In genomic region chr11:90369115-90369514, GRCm38 (mm10) we compare ENCODE assay signal across 7 mouse cellular contexts. TPM values are rescaled to one million over a fixed set of nuclear protein-coding genes. Genes with fewer than 3 reads are reported as not detected.
DNase-seq lines count a peak whose midpoint lies in the region; ATAC-seq lines count a peak whose summit lies in the region.

No protein-coding gene starts in this region.

- H3K27me3 ChIP-seq in embryonic facial prominence, embryonic 12.5 days = no peaks in the 10 kb centered on the region
- 0 out of 2 replicates have a peak, but pooled peaks cover 18% of the 10 kb centered on the region for H3K27me3 ChIP-seq in forebrain, embryonic 13.5 days
- no peaks in the 10 kb centered on the region for H3K27me3 ChIP-seq in kidney, embryonic 16.5 days (ENCODE audit: insufficient read depth, low read length)
- peaks cover 20% of the 10 kb centered on the region for H3K27me3 ChIP-seq in midbrain, embryonic 12.5 days

- H3K4me1 ChIP-seq in embryonic facial prominence, embryonic 12.5 days = peaks cover 44% of the 10 kb centered on the region
- peaks cover 36% of the 10 kb centered on the region for H3K4me1 ChIP-seq in forebrain, embryonic 13.5 days
- peaks cover 39% of the 10 kb centered on the region for H3K4me1 ChIP-seq in kidney, embryonic 16.5 days (ENCODE audit: insufficient read depth, low read length)
- H3K4me1 ChIP-seq in midbrain, embryonic 12.5 days = peaks cover 33% of the 10 kb centered on the region

- H3K4me3 ChIP-seq in embryonic facial prominence, embryonic 12.5 days = no peak overlapping the region
- no peak overlapping the region for H3K4me3 ChIP-seq in forebrain, embryonic 13.5 days
- H3K4me3 ChIP-seq in kidney, embryonic 16.5 days (ENCODE audit: low read length) = no peak overlapping the region
- H3K4me3 ChIP-seq in midbrain, embryonic 12.5 days = no peak overlapping the region

- no peak for DNase-seq in layer of hippocampus, postnatal 36 days
- DNase-seq in gastrocnemius, postnatal 10 days = no peak
- no peak for DNase-seq in embryo, embryonic 11 days

- peak overlapping the region; percentile 19; the same call in 1 of the 2 replicates for H3K4me2 ChIP-seq in embryonic facial prominence, embryonic 12.5 days (replicated peaks)
- H3K4me2 ChIP-seq in forebrain, embryonic 13.5 days = peak overlapping the region; percentile 54
- peak overlapping the region; percentile 26; the same call in 1 of the 2 replicates for H3K4me2 ChIP-seq in kidney, embryonic 16.5 days (replicated peaks; ENCODE audit: low read depth, low read length)
- no peak overlapping the region for H3K4me2 ChIP-seq in midbrain, embryonic 12.5 days (replicated peaks)

- no peak overlapping the region for H3K9ac ChIP-seq in embryonic facial prominence, embryonic 12.5 days
- H3K9ac ChIP-seq in forebrain, embryonic 13.5 days = peak overlapping the region; percentile 26
- H3K9ac ChIP-seq in kidney, embryonic 16.5 days (replicated peaks; ENCODE audit: low read length) = peak overlapping the region; percentile 45
- no peak overlapping the region for H3K9ac ChIP-seq in midbrain, embryonic 12.5 days (replicated peaks)

- 23% methylated on average over 7 of the region's 7 CpGs for WGBS in embryonic facial prominence, embryonic 12.5 days
- 38% methylated on average over 6 of the region's 7 CpGs for WGBS in forebrain, embryonic 13.5 days
- 16% methylated on average over 7 of the region's 7 CpGs for WGBS in kidney, embryonic 16.5 days
- WGBS in midbrain, embryonic 12.5 days = 44% methylated on average over 6 of the region's 7 CpGs

- H3K9me3 ChIP-seq in embryonic facial prominence, embryonic 12.5 days = no peaks in the 10 kb centered on the region
- no peaks in the 10 kb centered on the region for H3K9me3 ChIP-seq in forebrain, embryonic 13.5 days (replicated peaks)
- H3K9me3 ChIP-seq in kidney, embryonic 16.5 days (ENCODE audit: low read length) = no peaks in the 10 kb centered on the region
- no peaks in the 10 kb centered on the region for H3K9me3 ChIP-seq in midbrain, embryonic 12.5 days

- no peaks in the 10 kb centered on the region for H3K36me3 ChIP-seq in embryonic facial prominence, embryonic 12.5 days
- no peaks in the 10 kb centered on the region for H3K36me3 ChIP-seq in forebrain, embryonic 13.5 days (ENCODE audit: poor library complexity, severe bottlenecking)
- no peaks in the 10 kb centered on the region for H3K36me3 ChIP-seq in kidney, embryonic 16.5 days (ENCODE audit: insufficient read depth, low read length)
- H3K36me3 ChIP-seq in midbrain, embryonic 12.5 days = no peaks in the 10 kb centered on the region

- ATAC-seq in embryonic facial prominence, embryonic 12.5 days (ENCODE audit: insufficient number of reproducible peaks, insufficient read depth, low FRiP score, low TSS enrichment) = no peak
- peak; percentile 8 for ATAC-seq in forebrain, embryonic 13.5 days
- peak; percentile 16; the same call in 1 of the 2 replicates for ATAC-seq in kidney, embryonic 16.5 days (ENCODE audit: low FRiP score, low TSS enrichment)
- no peak for ATAC-seq in midbrain, embryonic 12.5 days (ENCODE audit: low FRiP score, low read depth)

- peak overlapping the region; percentile 92 for H3K27ac ChIP-seq in embryonic facial prominence, embryonic 12.5 days
- peak overlapping the region; percentile 80 for H3K27ac ChIP-seq in forebrain, embryonic 13.5 days
- peak overlapping the region; percentile 93 for H3K27ac ChIP-seq in kidney, embryonic 16.5 days (ENCODE audit: low read length)
- peak overlapping the region; percentile 7; the same call in 1 of the 2 replicates for H3K27ac ChIP-seq in midbrain, embryonic 12.5 days (replicated peaks)

RNA-seq across cellular contexts. Expression of gene Hlf, which starts 21.6 kb away (rescaled TPM):
- 3.7 TPM in 2 replicates for polyA plus RNA-seq in embryonic facial prominence, embryonic 12.5 days (2016; fragmentation: Nextera tagmentation; extraction: Ambion mirVana)
- polyA plus RNA-seq in forebrain, embryonic 13.5 days (2015; fragmentation: Nextera tagmentation; extraction: Ambion mirVana) = 2.0 and 2.7 TPM in 2 replicates
- polyA plus RNA-seq in kidney, embryonic 16.5 days (2015; fragmentation: Nextera tagmentation; extraction: Ambion mirVana) = 2.3 and 2.8 TPM in 2 replicates
- polyA plus RNA-seq in midbrain, embryonic 12.5 days (2016; fragmentation: Nextera tagmentation; extraction: Ambion mirVana) = 4.2 and 5.3 TPM in 2 replicates
- 10 to 100 TPM; 81.2 to 96.8 TPM for total RNA-seq in layer of hippocampus, postnatal 36 days (2021)
- total RNA-seq in gastrocnemius, postnatal 10 days (2021) = 1 to 10 TPM; 5.1 to 7.5 TPM

Comparison
In these comparisons a context has a peak if more than half of its experiments do, and no peak if none do; other contexts are left out.
1. ATAC-seq: peak in forebrain, embryonic 13.5 days (single experiment) and kidney, embryonic 16.5 days (single experiment); none in embryonic facial prominence, embryonic 12.5 days (single experiment) and midbrain, embryonic 12.5 days (single experiment).
2. H3K27ac ChIP-seq: peak in every context shown above with its lines; median percentile 93 in kidney, embryonic 16.5 days; 92 in embryonic facial prominence, embryonic 12.5 days; 80 in forebrain, embryonic 13.5 days; 7 in midbrain, embryonic 12.5 days.
3. H3K9ac ChIP-seq: peak in forebrain, embryonic 13.5 days (single experiment) and kidney, embryonic 16.5 days (single experiment); none in embryonic facial prominence, embryonic 12.5 days (single experiment) and midbrain, embryonic 12.5 days (single experiment).